Mouse (Mus musculus) gastrocnemius, adult 18-20 months (tissue): ENCODE data around the gene Cxcl12. TPM values are rescaled to one million over a fixed set of nuclear protein-coding genes. Genes with fewer than 3 reads are reported as not detected.

Experiments used
- DNase-seq: peaks from one replicate; pipeline ENCODE4 v3.0.0; 2021; ENCODE audit warnings: low spot score
- total RNA-seq, 2 experiments: library from RNA; stranded (reverse); gene quantifications; 2 replicates each; pipeline ENCODE4 v1.2.3; 2021

The Cxcl12 gene
- total RNA-seq, 2 experiments from 2014 or later: 39.6 to 54.6 TPM

DNA sequence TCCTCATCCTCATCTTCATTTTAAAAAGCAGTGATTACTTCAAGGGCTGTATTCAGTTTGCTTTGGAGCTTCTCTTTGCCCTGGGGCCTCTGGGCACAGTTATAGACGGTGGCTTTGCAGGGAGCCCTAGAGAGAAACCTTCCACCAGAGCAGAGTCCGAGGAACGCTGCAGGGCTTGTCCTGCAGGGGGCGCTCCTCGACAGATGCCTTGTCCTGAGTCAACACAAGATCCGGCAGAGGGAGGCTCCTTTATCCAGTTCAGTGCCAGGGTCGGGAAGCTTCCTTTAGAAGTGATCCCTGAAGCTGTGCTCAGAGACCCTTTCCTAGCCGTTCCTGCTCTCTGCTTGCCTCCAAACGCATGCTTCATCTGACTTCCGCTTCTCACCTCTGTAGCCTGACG is 5.5 kb downstream of the Cxcl12 start:
- peak; percentile 80 for DNase-seq

DNA sequence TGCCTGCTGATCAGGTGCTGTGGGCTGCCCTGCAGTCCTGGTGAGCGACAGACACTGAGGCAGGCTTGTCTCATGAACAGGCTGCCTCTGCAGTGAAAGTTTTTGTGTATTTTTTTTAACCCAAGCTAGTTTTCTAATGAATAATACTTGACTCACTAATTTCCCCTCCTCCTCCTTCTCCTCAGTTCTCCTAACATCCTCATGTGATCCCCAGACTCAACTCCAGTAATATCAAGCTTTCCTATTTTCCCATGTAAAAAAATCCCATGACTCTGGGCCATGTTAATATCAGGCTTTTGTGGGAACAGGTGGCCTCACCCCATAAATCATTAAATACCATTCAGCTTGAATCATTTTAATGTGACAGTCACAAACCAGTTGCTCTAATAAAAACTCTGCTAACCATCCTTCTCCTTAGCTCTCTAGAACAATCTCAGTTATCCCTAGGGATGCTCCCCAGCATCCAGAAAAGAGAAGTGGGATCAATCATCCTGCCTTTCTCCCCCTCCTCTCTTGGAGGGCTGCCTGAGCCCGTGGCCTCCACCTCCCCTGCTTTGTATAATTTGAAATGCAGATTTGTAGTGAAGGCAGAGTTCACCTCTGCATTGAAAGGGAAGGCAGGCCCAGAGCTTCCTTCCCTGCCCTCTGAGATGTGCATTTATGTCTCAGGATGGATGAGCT is 6.9 kb downstream of the Cxcl12 start:
- no peak for DNase-seq

DNA sequence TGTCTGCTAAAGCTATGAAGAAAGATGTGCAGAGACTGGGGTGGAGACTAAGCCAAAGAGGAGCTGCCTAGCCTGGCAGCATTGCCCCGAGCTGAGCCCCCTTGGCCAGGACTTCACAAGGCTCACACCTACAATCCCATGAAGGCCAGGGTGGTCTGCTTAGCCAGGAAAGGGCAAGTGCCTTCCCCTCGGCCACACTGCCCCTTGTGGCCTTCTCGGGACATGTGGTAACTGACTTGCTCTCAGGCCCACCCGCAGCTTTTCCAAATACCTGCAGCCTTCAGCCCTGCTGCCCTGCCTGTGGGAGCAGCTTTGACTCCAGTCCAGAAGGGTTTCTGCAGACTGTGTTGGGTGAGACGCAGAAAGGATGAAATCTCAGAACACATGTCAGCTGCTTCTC is 8.1 kb downstream of the Cxcl12 start:
- no peak for DNase-seq

DNA sequence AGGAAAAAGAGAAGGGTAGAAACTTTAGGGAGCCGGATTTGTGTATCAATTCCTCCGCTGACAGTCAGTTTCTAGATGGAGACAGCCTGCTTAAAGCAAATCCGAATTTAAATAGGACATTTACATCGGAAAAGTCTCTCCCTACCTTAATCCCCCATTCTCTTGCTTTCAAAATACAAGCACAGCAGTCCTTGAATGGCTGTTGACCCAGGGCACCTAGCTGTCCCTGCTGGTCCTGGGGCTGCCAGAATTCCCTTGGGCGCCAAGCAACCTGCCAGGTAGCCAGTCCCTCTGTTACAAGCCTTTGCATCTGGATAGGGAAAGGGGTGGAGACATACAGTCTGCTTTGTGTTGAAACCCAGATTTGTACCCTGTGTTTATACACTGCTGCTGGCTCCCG is 12.0 kb downstream of the Cxcl12 start:
- DNase-seq: no peak

DNA sequence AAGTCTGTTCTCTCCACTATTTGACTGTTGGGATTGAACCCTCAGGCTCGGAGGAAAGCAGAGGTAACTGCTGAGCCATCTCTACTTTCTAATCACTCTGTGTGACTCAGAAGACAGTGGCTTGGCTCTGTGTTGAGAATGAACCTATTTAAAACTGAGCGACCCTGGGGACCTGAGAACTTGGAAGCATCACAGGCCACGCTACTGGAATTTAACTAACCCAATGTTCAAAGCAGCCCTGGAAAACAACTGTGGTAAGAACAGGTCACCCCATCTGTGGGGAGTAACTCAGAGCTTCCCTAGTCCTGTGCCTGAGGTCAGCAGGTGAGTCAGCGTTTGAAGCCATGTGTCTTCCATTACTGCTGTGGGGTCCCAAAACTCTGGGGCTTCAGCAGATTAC is 17.0 kb downstream of the Cxcl12 start:
- no peak for DNase-seq

DNA sequence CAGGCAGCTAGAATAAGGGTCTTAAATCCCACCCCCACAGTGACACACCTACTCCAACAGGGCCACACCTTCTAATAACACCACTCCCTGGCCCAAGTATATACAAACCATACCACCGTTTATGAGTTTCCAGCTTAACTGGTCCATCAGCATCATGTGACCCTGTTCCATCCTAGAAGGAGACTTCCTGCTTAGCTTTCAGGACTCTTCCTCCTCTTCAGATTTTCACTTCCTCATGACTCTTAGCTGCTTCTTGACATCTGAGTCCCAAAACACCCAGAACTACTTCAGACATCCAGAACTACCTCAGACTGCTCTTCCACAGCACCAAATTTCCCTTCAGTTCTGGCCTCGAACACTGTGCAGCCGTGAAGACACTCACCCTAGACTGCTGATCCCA is 22.1 kb downstream of the Cxcl12 start:
- no peak for DNase-seq

DNA sequence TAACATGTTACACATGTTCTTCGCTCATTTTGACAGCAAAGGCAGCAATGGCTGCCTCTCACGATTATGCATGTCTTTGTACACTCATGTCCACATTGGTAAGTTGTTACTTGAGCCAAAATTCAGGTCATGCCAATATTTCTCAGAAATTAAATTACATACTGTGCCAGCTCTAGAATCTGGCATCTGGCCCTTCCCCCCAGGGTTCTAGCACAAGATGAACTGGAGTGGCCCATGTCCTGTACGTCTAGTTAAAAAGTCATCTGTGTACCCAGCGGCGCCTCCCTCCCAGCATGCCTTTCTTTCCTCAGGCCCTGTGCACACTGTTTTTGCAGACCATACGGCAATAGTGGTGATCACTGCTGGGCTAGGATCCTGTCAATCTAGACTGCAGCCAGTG is 23.4 kb downstream of the Cxcl12 start:
- no peak for DNase-seq

DNA sequence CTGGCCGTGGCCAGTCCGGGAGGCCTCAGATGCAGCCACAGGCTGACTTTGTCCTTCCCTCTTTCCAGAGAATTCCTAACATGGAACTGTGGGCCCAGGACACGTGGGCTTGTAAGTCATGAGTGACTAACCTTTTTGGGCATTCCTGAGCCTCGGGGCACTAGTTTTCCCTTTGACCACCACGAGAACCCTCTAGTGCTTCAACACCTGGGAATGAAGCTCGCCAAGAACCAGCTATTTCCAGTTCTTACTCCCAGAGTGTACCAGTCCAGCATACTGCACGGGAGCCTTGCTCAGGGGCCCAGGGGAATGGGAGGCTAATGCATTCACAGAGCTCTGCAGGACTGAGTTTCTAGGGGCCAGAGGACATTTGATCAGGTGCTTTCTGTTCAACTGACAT is 24.3 kb downstream of the Cxcl12 start:
- no peak for DNase-seq

DNA sequence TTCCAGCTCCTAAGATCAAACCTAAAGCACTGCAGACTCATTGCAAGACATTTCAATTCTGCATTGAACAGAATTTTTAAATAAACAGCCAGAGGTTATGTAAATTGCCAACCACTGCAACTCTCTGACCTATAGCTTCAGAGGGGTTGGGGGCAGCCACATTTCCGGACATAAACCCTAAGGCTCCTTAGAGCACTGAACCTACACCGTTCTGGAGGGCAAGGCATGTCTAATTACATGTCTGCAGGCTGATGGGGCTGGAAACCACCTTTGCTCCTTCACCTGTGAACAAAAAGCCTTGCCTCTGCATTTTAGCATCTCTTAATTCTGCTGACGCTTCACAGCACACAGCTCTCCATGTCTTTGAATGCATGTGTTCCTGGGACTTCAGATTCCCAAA is 26.9 kb downstream of the Cxcl12 start:
- no peak for DNase-seq

DNA sequence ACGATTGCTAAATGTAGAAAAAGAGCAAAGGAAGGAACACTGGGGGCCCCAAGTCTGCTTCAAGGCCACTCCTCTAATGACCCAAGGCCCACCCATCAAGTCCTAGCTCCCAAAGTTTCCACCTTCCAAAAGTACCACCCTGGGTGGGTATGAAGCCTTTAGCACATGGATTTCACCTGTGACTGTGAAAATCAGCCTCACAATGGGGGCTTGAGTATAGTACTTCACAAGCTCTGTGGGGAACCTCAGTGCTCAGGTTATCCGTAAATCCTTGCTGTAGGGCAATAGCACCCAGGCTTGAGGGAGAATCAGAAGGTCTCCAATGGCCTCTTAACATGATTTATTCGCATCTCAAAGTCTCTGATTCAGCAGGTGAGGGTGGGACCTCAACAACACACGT is 30.5 kb downstream of the Cxcl12 start:
- DNase-seq: no peak

DNA sequence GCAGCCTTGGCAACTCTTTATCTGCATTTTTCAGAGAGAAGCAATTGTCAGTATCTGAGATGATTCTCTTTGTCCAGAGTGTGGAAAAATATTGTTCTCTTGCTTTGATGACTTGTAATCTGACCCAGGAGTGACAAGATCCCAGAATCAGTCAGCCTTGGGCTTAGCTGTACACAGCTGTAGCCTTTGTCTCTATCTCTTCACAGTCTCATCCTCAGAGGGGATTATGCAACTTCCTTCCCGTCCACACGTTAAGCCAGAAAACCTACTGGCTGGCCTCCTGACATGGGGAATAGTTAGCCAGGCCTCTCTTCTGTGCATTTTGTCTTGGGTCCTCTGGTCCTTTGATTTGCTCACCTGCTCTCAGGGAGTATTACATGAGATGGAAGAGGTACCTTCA is 31.4 kb downstream of the Cxcl12 start:
- DNase-seq: no peak

DNA sequence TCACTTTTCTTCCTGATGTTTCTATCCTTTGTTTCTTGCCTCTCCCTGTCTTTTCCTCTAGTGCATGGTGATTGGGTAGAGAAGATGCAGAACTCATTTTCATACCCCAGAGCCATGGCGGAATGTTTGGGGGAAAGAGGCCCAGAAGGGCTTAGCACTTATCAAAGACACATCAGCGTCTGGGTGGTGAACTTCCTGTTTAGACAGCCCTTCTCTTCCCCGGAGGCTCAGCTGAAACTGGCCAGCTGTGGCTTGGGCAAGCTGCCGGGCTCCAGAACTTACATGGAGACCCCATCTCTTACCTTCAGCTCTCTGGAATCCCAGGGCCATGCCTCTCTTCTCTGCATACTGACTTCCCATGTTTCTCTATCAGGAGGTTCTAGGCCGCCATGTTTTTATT is 32.6 kb downstream of the Cxcl12 start:
- no peak for DNase-seq

DNA sequence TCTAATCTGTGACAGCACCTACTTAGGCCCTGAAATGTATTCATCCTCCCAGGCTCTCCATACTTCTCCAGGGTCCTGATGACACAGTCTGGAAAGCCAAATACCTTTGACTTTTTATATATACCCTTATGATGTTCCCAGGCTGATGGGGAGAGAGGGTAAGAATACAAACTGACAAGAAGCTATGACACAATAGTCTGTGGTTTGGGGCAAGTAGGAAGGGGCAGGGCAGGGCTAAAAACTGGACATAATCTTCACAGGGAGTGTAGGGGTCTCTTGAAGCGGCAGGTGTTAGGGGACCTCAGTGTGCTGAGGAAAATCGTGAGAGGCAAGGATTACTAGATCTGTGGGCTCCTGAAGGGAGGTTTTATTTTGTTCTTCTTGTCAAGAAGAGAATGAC is 33.1 kb downstream of the Cxcl12 start:
- no peak for DNase-seq

DNA sequence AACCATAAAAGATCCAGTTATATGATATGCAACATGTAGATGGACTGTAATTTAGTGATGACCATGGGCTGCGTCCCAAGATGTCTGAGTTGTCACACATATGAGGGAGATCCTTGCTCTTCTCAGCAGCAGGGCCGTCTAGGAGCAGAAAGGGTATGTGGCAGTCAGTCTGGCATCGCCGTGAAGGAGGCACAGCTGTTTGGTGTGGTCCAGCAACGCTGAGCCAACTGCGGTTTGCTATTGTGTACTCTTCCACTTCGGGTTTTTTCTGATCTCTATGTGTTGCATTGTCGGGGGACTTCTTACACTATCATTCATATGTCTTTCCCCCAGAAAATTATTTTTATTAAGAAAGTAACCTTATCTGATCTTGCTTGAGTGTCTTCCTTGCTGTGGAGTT is 33.5 kb downstream of the Cxcl12 start:
- no peak for DNase-seq

DNA sequence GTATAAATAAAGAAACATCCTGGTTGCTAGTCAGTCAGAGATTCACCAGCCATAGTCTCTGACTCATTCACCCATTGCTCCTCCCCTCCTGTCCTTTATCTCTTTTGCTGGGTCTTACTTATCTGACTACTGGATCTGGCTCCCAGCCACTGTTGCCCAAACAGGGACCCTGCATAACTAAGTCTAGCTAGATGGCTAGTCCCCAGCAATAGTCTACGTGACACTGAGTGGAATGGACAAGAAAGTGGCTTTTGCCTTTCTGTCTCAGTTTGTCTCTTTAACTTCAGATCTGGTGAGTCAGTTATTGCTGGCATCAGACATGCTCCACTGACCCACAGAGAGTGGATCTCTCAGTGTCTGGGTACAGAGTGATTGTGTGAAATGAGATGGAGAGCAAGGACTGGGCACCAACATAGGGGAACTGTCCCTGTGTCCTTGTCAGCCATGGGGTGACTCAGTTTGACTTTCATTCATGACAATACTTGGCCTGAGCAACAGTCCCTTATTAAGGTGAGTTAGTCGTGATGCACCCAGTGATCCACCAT is 34.6 kb downstream of the Cxcl12 start:
- DNase-seq: no peak

DNA sequence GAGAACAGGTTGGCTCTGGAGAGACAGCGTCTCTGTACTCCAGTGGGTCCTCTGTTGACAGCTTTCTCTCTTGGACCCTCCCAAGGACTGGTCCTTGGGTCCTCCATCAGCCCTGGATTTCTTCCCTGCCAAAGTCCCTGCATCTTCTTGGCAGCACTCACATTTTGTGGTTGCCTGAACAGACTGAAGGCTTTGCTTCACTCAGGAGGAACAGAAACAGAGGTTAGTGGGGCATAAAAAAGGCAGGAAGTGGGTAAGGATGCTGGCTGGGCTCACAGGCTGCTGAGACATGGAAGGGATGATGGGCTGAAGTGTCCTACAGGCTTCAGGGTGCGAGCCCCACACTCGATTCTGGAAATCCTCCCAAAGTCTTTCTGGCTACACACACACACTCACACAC is 35.8 kb downstream of the Cxcl12 start:
- no peak for DNase-seq

DNA sequence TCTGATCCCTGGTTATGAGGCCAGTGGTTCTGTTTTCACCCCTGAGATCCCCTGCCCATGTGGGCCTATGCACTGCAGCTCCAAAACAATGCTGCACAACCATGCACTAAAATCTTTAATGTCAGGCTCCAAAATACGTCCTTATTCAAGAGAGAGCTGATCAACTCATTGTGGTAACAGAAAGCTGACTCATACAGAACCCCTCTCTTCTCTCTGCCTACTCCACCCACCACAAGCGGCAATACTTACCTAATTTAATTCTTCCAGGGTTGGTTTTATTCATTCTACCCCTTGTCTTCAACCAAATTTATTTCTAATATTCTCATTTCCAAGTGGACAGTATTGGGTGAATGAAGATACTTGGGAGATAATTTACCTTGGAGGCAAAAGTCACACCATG is 38.5 kb downstream of the Cxcl12 start:
- no peak for DNase-seq

DNA sequence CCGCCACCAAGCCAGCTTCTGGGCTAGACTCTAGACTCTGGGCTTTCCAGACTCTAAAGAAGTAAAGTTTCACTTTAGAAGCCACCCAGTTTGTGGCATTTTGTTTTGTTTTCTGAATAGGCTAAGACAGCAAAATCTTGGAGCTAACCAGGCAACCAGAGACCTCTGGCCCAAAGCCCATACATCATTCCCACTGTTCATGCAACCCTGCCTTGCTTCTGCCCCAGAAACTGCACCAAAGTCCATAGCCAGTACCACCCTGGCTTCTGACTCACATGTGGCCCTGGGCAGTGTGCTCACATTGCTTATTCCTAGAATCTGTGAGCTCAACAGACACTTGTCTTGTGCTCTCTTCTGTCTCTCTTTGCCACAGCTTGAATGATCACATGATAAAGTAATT is 39.0 kb downstream of the Cxcl12 start:
- no peak for DNase-seq

DNA sequence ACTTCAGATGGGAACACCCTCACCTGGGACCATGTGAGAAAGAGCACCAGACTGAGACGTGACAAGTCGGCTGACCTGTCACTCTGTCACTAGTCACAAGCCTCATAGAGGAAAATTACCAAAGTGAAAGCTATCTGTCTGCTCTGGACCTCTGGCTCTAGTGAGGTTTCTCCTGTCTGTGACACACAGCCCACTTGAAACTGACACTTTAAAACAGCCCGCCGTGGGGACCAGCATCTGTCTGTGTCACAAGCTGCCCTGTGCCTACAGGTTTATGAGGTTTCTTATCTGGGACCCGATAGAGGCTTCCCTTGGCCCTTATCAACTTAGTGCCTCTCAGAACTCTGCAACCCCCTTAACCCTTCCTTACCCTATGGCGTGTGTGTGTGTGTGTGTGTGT is 41.8 kb downstream of the Cxcl12 start:
- DNase-seq: no peak

DNA sequence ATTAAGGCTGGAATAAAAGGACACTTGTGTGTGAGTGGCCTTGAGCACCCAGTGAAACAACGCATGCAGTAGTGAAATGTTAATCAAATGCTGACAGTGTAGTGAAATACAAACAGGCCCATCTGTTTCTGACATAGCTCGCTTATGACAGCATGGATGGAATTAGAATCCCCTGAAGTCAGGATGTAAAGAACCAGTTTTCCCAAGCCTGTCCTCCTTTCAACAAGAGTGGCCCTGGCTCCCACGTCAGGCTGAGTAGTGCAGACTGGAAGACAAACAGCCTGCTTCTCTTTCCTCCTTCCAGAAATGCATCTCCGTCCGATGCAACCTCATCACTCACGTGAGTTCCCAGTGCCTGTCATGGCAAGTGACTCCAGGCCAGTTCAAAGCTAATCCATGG is 42.2 kb downstream of the Cxcl12 start:
- DNase-seq: no peak

DNA sequence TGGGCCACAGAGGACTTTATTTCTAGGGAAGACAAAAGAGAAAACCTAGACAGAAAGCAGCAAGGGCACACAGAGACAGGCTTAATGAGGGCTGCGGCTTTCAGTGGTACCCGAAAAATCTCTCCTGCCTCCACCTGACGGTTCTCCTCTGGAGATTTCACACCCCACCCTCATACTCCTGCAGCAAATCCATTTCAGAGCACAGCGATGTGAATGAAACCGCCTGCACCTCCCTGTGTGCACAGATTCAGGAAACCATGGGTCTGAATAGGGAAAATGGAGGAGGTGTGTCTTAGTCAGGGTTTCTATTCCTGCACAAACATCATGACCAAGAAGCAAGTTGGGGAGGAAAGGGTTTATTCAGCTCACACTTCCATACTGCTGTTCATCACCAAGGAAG is 46.2 kb downstream of the Cxcl12 start:
- DNase-seq: no peak

DNA sequence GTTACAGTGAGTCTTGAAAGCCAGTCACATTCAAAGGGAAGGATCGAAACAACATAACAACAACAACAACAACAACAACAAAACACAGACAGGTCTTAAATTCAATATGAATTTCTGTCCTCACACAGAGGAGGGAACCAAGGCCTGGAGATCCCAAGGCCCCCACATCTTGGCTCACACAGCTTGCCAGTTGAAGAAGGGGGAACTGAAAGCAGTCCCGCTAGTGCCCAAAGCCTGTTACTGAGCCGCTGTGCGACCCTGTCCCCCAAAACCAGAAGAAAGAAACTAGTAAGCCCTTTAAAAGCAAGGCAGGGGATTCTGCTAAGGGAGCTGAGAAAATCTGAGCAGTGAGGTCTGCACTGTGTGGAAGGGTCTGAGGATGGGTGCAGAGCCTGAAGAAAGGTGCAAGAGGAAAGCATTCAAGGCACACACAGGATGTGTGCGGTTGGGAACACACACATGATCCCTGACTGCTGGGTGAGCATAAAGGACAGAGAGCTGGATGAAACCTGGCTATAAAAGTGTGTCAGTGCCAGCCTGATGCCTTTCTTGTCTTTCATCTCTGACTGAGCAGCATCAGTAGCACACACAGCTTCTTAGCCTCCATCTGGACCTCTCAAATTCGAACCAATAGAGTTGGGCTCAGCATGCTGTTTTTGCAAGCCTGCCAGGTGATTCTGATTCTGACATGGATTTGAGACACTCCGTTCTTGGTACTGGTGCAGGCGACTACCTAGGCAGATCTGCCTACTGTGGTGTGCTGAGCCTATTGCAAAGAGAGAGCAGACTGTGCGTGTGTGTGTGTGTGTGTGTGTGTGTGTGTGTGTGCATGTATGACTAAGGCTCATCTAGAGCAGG is 50.3 kb downstream of the Cxcl12 start:
- DNase-seq: no peak

DNA sequence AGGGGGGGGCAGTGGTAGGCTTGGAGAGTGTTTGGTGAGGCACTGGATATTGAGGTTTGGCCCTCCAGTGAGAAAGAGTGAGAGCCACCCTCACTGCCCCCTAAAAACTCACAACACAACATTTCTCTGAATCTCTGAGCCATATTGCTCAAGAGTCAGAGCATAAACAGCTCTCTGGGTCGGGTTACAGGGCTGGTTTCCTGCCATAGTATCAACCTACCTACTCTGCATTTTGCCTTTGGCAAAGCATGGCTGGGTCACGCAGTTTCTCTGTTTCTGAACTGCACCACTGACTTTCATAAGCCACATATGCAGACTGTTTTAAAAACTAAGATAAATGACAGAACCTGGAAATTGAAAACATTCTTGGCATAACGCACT is 51.0 kb downstream of the Cxcl12 start:
- no peak for DNase-seq
